Mouse (Mus musculus) kidney, adult 2 months (tissue): ENCODE data around the gene Rbbp6. TPM values are rescaled to one million over a fixed set of nuclear protein-coding genes. Genes with fewer than 3 reads are reported as not detected.

Source experiments
- DNase-seq: peaks from one replicate; pipeline ENCODE4 v3.0.0; 2021
- H3K27ac ChIP-seq: fragments of 200-500 bp; 2 replicates; pipeline ENCODE4 v1.5.1; 2012; ENCODE audit warnings: low read depth, low read length, control low read depth, inconsistent platforms; ENCODE audit not compliant: insufficient read depth
- H3K27me3 ChIP-seq: fragments of 200-500 bp; replicated peaks from 2 replicates; pipeline ENCODE4 v1.6.1; 2012; ENCODE audit warnings: mild to moderate bottlenecking, moderate library complexity, low read length, inconsistent platforms; ENCODE audit not compliant: control insufficient read depth, insufficient read depth
- H3K36me3 ChIP-seq: fragments of 200-500 bp; 2 replicates; pipeline ENCODE4 v1.6.1; 2012; ENCODE audit warnings: mild to moderate bottlenecking, moderate library complexity, low read length, inconsistent platforms; ENCODE audit not compliant: control insufficient read depth, insufficient read depth
- H3K4me1 ChIP-seq: fragments of 200-500 bp; 2 replicates; pipeline ENCODE4 v1.6.1; 2011; ENCODE audit warnings: low read length; ENCODE audit not compliant: control insufficient read depth, insufficient read depth
- H3K4me3 ChIP-seq: fragments of 200-500 bp; 2 replicates; pipeline ENCODE4 v1.5.1; 2011; ENCODE audit warnings: mild to moderate bottlenecking, low read depth, low read length, control low read depth; ENCODE audit not compliant: insufficient read depth
- CTCF ChIP-seq: fragments of 200-500 bp; conservative IDR thresholded peaks from 2 replicates; pipeline ENCODE4 v1.5.1; 2011; ENCODE audit warnings: low read depth, mild to moderate bottlenecking, control low read depth, low read length, moderate library complexity, mixed read lengths; ENCODE audit not compliant: insufficient read depth, insufficient read length
- POLR2A ChIP-seq: fragments of 200-500 bp; IDR thresholded peaks from one replicate; pipeline ENCODE4 v1.6.1; 2011; ENCODE audit warnings: low read depth, low read length, control low read depth
- WGBS: fragments of 180-500 bp; shearing (Covaris S2); methylation state at CpG from one replicate; pipeline ENCODE4 v1.1.7; 2018; 5-methylcytosine and 5-hydroxymethylcytosine counted together
- polyA plus RNA-seq: library from polyadenylated mRNA; depleted of rRNA; stranded (reverse); fragments of >200 nt; gene quantifications from 2 replicates; pipeline ENCODE4 v1.2.3, GENCODE M21; 2012; rRNA removed

Rbbp6 gene
- polyA plus RNA-seq, 1 experiment = 11.1 TPM

- no peak for TF ChIP-seq POLR2A
- no peak for TF ChIP-seq CTCF
- Histone ChIP-seq H3K4me3 (peak overlapping the region; percentile 32), H3K27me3 (no peaks in the 10 kb centered on the region), H3K4me1 (no peaks in the 10 kb centered on the region), H3K27ac (0 out of 2 replicates have a peak overlapping the region, but pooled peaks have one; percentile 6), H3K36me3 (no peaks in the 10 kb centered on the region)
- DNase-seq = peak; percentile 33
- 5% methylated on average over 12 of the region's 12 CpGs for WGBS
Observed at GRCm38 (mm10) chr7:123031211-123031743, 65.8 kb downstream of the Rbbp6 start.

DNA sequence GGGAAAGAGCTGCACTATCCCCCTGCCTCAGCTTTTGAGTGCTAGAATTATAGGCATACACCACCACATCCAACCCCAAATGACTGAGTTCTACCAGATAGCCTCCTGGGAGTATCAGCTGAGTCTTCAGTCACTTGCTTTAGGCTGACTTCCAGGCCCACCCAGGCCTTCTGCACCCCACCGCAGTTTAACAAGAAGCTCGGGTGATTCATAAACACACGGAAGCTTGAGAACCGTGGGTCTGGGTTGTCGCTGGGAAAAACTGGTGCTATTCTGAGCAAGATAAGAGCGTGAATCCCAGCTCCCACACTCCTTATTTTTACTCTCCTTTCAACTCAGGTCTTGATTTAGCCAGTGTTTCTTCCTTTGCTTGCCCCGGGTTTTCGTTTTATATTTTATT is 69.8 kb downstream of the Rbbp6 start:
- 81% methylated on average over 8 of the region's 8 CpGs for WGBS
- Histone ChIP-seq H3K4me3 (no peak overlapping the region), H3K27me3 (no peaks in the 10 kb centered on the region), H3K27ac (no peak overlapping the region), H3K4me1 (no peaks in the 10 kb centered on the region), H3K36me3 (no peaks in the 10 kb centered on the region)
- no peak for TF ChIP-seq CTCF
- no peak for TF ChIP-seq POLR2A
- DNase-seq = no peak

DNA sequence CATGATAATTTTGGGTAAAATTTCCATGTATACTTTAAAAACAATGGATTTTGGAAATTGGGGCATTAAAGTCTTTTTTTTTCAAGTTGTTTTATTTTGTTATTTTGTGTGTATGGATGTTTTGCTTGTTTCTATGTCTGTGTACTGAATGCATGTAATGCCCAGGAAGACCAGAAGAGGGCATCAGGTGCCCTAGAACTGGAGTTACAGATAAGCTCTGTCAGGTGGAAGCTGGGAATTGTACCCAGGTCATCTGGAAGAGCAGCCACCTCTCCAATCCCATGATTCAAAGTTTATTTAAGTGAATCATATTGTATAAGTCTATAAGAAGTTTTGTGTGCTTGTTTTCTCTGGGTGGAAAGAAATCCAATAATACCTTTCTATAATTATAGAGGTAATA is 73.8 kb downstream of the Rbbp6 start:
- no peak overlapping the region for H3K27ac ChIP-seq
- peak; percentile 22 for DNase-seq
- no peak overlapping the region for H3K4me3 ChIP-seq
- H3K27me3 ChIP-seq = no peaks in the 10 kb centered on the region
- no peak for TF ChIP-seq POLR2A
- peak; percentile 29; the same call in 1 of the 2 replicates for TF ChIP-seq CTCF
- H3K4me1 ChIP-seq = no peaks in the 10 kb centered on the region
- H3K36me3 ChIP-seq = no peaks in the 10 kb centered on the region

GRCm38 (mm10) chr7:123045146-123045545 is 79.7 kb downstream of the Rbbp6 start:
- DNase-seq = no peak
- 94% methylated on average over 3 of the region's 3 CpGs for WGBS
- H3K36me3 ChIP-seq = no peaks in the 10 kb centered on the region

GRCm38 (mm10) chr7:123046473-123047091 is 81.1 kb downstream of the Rbbp6 start:
- TF ChIP-seq CTCF (no peak), POLR2A (no peak)
- no peaks in the 10 kb centered on the region for H3K27me3 ChIP-seq
- 77% methylated on average over 13 of the region's 13 CpGs for WGBS
- no peak for DNase-seq
- no peaks in the 10 kb centered on the region for H3K4me1 ChIP-seq
- no peak overlapping the region for H3K27ac ChIP-seq
- no peak overlapping the region for H3K4me3 ChIP-seq
- no peaks in the 10 kb centered on the region for H3K36me3 ChIP-seq

More at GRCm38 (mm10) chr7:123045146-123045545, 79.7 kb downstream of the Rbbp6 start:
- Histone ChIP-seq H3K4me3 (no peak overlapping the region), H3K27ac (no peak overlapping the region), H3K27me3 (no peaks in the 10 kb centered on the region), H3K4me1 (no peaks in the 10 kb centered on the region)
- TF ChIP-seq CTCF = no peak
- TF ChIP-seq POLR2A = no peak

Other genes with a start within 250 kb of the Rbbp6 start
- gene Tnrc6a, start 158.2 kb downstream of the Rbbp6 start, polyA plus RNA-seq = 28.9 and 33.4 TPM in 2 replicates
- gene Slc5a11, start 249.1 kb downstream of the Rbbp6 start, polyA plus RNA-seq = 107 and 133 TPM in 2 replicates